Mouse (Mus musculus): ENCODE measurements at regions not wholly inside any gene's neighbourhood (a gene's known extent, or its start where the extent isn't known, plus 50 kb on each side); places are given as distances from the start of the nearest gene placed in this dataset.
A peak's percentile ranks its signal among the peaks of the same experiment; 100 is the strongest.

- no peak for DNase-seq
These were observed 253.1 kb downstream of the Fam173b start for GRCm38 (mm10) chr15:31854764-31855163.

- DNase-seq, result no peak
These were observed 253.5 kb downstream of the Fam173b start for GRCm38 (mm10) chr15:31855188-31855587.

- no peak for DNase-seq
These were observed 267.4 kb downstream of the Fam173b start for GRCm38 (mm10) chr15:31869100-31869499.

- DNase-seq, result no peak
These were observed 268.2 kb downstream of the Fam173b start for GRCm38 (mm10) chr15:31869673-31870417.

- DNase-seq, result no peak
These were observed 273.8 kb downstream of the Fam173b start for GRCm38 (mm10) chr15:31875436-31875835.

- DNase-seq, result no peak
These were observed 278.8 kb downstream of the Fam173b start for GRCm38 (mm10) chr15:31880479-31880878.

GRCm38 (mm10) chr15:31882331-31882730 is 280.7 kb downstream of the Fam173b start:
- peak; percentile 16 for DNase-seq

GRCm38 (mm10) chr15:31883516-31883915 is 281.9 kb downstream of the Fam173b start:
- DNase-seq, result no peak

- DNase-seq, result no peak
These were observed 278.0 kb upstream of the Tas2r119 start for GRCm38 (mm10) chr15:31898904-31899650.

GRCm38 (mm10) chr15:31900325-31900724 is 276.8 kb upstream of the Tas2r119 start:
- no peak for DNase-seq

- no peak for DNase-seq
These were observed 268.7 kb upstream of the Tas2r119 start for GRCm38 (mm10) chr15:31908432-31908831.

GRCm38 (mm10) chr15:31911978-31912377 is 265.1 kb upstream of the Tas2r119 start:
- no peak for DNase-seq

- DNase-seq, result no peak
These were observed 255.6 kb upstream of the Tas2r119 start for GRCm38 (mm10) chr15:31921485-31921884.

- DNase-seq, result no peak
These were observed 216.8 kb upstream of the Tas2r119 start for GRCm38 (mm10) chr15:31960301-31960700.

- peak; percentile 37 for DNase-seq
These were observed 215.1 kb upstream of the Tas2r119 start for GRCm38 (mm10) chr15:31961963-31962362.

- DNase-seq, result no peak
These were observed 212.2 kb upstream of the Tas2r119 start for GRCm38 (mm10) chr15:31964911-31965310.

GRCm38 (mm10) chr15:31965542-31965941 is 211.5 kb upstream of the Tas2r119 start:
- no peak for DNase-seq

- DNase-seq, result no peak
These were observed 204.2 kb upstream of the Tas2r119 start for GRCm38 (mm10) chr15:31972891-31973290.

- DNase-seq, result no peak
These were observed 203.2 kb upstream of the Tas2r119 start for GRCm38 (mm10) chr15:31973889-31974288.

GRCm38 (mm10) chr15:31976461-31976860 is 200.6 kb upstream of the Tas2r119 start:
- DNase-seq, result no peak

GRCm38 (mm10) chr15:31977563-31977962 is 199.5 kb upstream of the Tas2r119 start:
- no peak for DNase-seq

- no peak for DNase-seq
These were observed 197.1 kb upstream of the Tas2r119 start for GRCm38 (mm10) chr15:31979961-31980360.

- DNase-seq, result no peak
These were observed 196.3 kb upstream of the Tas2r119 start for GRCm38 (mm10) chr15:31980791-31981190.

GRCm38 (mm10) chr15:31987291-31987690 is 189.8 kb upstream of the Tas2r119 start:
- no peak for DNase-seq

Measured in lung, postnatal 10 days (tissue).